Mouse (Mus musculus): ENCODE data around the gene Zfp128. TPM values are rescaled to one million over a fixed set of nuclear protein-coding genes. Genes with fewer than 3 reads are reported as not detected.
A peak's percentile ranks its signal among the peaks of the same experiment; 100 is the strongest.
"Not testable (repeated sequence)": the region's sequence is repeated elsewhere in the genome, so short reads cannot be mapped to it uniquely, and the experiment has no call there.

The Zfp128 gene
- total RNA-seq (2015), result 3.2 and 5.9 TPM in 2 replicates
- total RNA-seq (2017), result 2.0 and 2.7 TPM in 2 replicates

- ATAC-seq (replicated peaks; ENCODE audit: poor library complexity), result peak; percentile 99
These were observed at the start of gene Zfp128 for GRCm38 (mm10) chr7:12880911-12881660. TSS of gene Zfp128 (plus strand) at chr7:12881177.

GRCm38 (mm10) chr7:12834162-12835120, 46.5 kb upstream of the Zfp128 start, which contains the start of gene Zfp110:
TSS of gene Zfp110 (plus strand) at chr7:12834761.
- peak; percentile 94 for ATAC-seq (replicated peaks; ENCODE audit: poor library complexity)

GRCm38 (mm10) chr7:12835193-12835671, 45.7 kb upstream of the Zfp128 start:
- ATAC-seq (replicated peaks; ENCODE audit: poor library complexity), result peak; percentile 40

- no peak for ATAC-seq (replicated peaks; ENCODE audit: poor library complexity)
These were observed 45.2 kb upstream of the Zfp128 start for GRCm38 (mm10) chr7:12835779-12836178.

GRCm38 (mm10) chr7:12874301-12874700, 6.7 kb upstream of the Zfp128 start:
- ATAC-seq (replicated peaks; ENCODE audit: poor library complexity), result peak; percentile 87

- no peak for ATAC-seq (replicated peaks; ENCODE audit: poor library complexity)
These were observed 941 bp upstream of the Zfp128 start for GRCm38 (mm10) chr7:12880036-12880435.

GRCm38 (mm10) chr7:12880497-12880896, 480 bp upstream of the Zfp128 start:
- not testable (repeated sequence) for ATAC-seq (replicated peaks; ENCODE audit: poor library complexity)

GRCm38 (mm10) chr7:12886563-12887266, 5.7 kb downstream of the Zfp128 start:
- peak; percentile 54 for ATAC-seq (replicated peaks; ENCODE audit: poor library complexity)

- ATAC-seq (replicated peaks; ENCODE audit: poor library complexity), result peak; percentile 85
These were observed 6.6 kb downstream of the Zfp128 start for GRCm38 (mm10) chr7:12887585-12887984.

GRCm38 (mm10) chr7:12890928-12891327, 10.0 kb downstream of the Zfp128 start:
- no peak for ATAC-seq (replicated peaks; ENCODE audit: poor library complexity)

GRCm38 (mm10) chr7:12891334-12891733, 10.4 kb downstream of the Zfp128 start:
- ATAC-seq (replicated peaks; ENCODE audit: poor library complexity), result peak; percentile 52; the same call in 1 of the 2 replicates

- peak; percentile 99 for ATAC-seq (replicated peaks; ENCODE audit: poor library complexity)
These were observed 16.9 kb downstream of the Zfp128 start, which contains the start of gene Zscan22 for GRCm38 (mm10) chr7:12897655-12898410. TSS of gene Zscan22 (plus strand) at chr7:12897815.

- no peak for ATAC-seq (replicated peaks; ENCODE audit: poor library complexity)
These were observed 20.5 kb downstream of the Zfp128 start for GRCm38 (mm10) chr7:12901517-12901916.

- ATAC-seq (replicated peaks; ENCODE audit: poor library complexity), result peak; percentile 91
These were observed 22.6 kb downstream of the Zfp128 start for GRCm38 (mm10) chr7:12903623-12904022.

- ATAC-seq (replicated peaks; ENCODE audit: poor library complexity), result no peak
These were observed 24.2 kb downstream of the Zfp128 start for GRCm38 (mm10) chr7:12905146-12905545.

- peak; percentile 76 for ATAC-seq (replicated peaks; ENCODE audit: poor library complexity)
These were observed 28.6 kb downstream of the Zfp128 start for GRCm38 (mm10) chr7:12909498-12909962.

GRCm38 (mm10) chr7:12910181-12910668, 29.2 kb downstream of the Zfp128 start:
- peak; percentile 65 for ATAC-seq (replicated peaks; ENCODE audit: poor library complexity)

GRCm38 (mm10) chr7:12913556-12913955, 32.6 kb downstream of the Zfp128 start:
- ATAC-seq (replicated peaks; ENCODE audit: poor library complexity), result 0 out of 2 replicates have a peak, but pooled peaks have one; percentile 27

GRCm38 (mm10) chr7:12920495-12920894, 39.5 kb downstream of the Zfp128 start:
- ATAC-seq (replicated peaks; ENCODE audit: poor library complexity), result not testable (repeated sequence)

All from megakaryocyte progenitor cell, adult 5-6 weeks (primary cell).